In genomic region chr6:24707499-24707898, GRCm38 (mm10) we compare ENCODE assay signal across 28 mouse cellular contexts. TPM values are rescaled to one million over a fixed set of nuclear protein-coding genes. Genes with fewer than 3 reads are reported as not detected.
DNase-seq lines count a peak whose midpoint lies in the region; ATAC-seq and TF ChIP-seq lines count a peak whose summit lies in the region.
"Had no signal": no experiment of that assay in that cellular context is flagged by ENCODE, and none has a peak within 500 bp of the region (broad histone marks: within the 10 kb centered on the region; RNA-seq: fewer than 3 reads in every experiment).

No protein-coding gene starts in this region.

- peak; percentile 59 for DNase-seq in heart, adult 11 months
- no peak for DNase-seq in stomach, postnatal 0 days (ENCODE audit: low spot score)
- no peak for DNase-seq in lung, adult 2 months
- no peak for DNase-seq in natural killer cell, adult 2 months (ENCODE audit: low spot score in 2 of 2)
- DNase-seq in heart, adult 9 months (ENCODE audit: low spot score in 2 of 2) = no peak
- DNase-seq: adrenal gland, adult 8-10 months; adrenal gland, postnatal 14 days; adrenal gland, postnatal 36 days; B cell, adult 2 months; cerebellum, adult 11-12 months; cerebellum, adult 2 months; cerebellum, adult 9-10 months; cerebellum, postnatal 10 days; cerebellum, postnatal 25 days had no signal

- no peaks in the 10 kb centered on the region for H3K27me3 ChIP-seq in heart, embryonic 11.5 days (ENCODE audit: control insufficient read depth, insufficient read depth, low read length)
- H3K27me3 ChIP-seq in intestine, embryonic 16.5 days (replicated peaks; ENCODE audit: control insufficient read depth, insufficient read depth, low read length) = no peaks in the 10 kb centered on the region
- no peaks in the 10 kb centered on the region for H3K27me3 ChIP-seq in small intestine, adult 2 months (ENCODE audit: control insufficient read depth, insufficient read depth, low read length)
- H3K27me3 ChIP-seq in stomach, postnatal 0 days (ENCODE audit: control insufficient read depth, insufficient read depth, low read length) = no peaks in the 10 kb centered on the region
- H3K27me3 ChIP-seq: CH12.LX; embryonic facial prominence, embryonic 12.5 days; forebrain, embryonic 13.5 days had no signal

- TF ChIP-seq POLR2A in small intestine, adult 2 months (IDR thresholded peaks at IDR 0.05; ENCODE audit: low read depth, low read length) = no peak
- no peak for TF ChIP-seq POLR2A in lung, adult 2 months (IDR thresholded peaks at IDR 0.05; ENCODE audit: borderline replicate concordance, extremely low read depth, low read depth, low read length)

- no peak overlapping the region for H3K4me2 ChIP-seq in heart, embryonic 11.5 days
- no peak overlapping the region for H3K4me2 ChIP-seq in intestine, embryonic 16.5 days (ENCODE audit: low read depth, low read length)
- no peak overlapping the region for H3K4me2 ChIP-seq in stomach, postnatal 0 days (replicated peaks; ENCODE audit: low read depth)
- H3K4me2 ChIP-seq: embryonic facial prominence, embryonic 12.5 days; forebrain, embryonic 13.5 days had no signal

- no peak overlapping the region for H3K4me3 ChIP-seq in heart, embryonic 11.5 days (ENCODE audit: low read depth, low read length)
- no peak overlapping the region for H3K4me3 ChIP-seq in intestine, embryonic 16.5 days (ENCODE audit: low read length)
- no peak overlapping the region for H3K4me3 ChIP-seq in small intestine, adult 2 months (ENCODE audit: low read depth, low read length)
- H3K4me3 ChIP-seq in stomach, postnatal 0 days (ENCODE audit: low read depth, low read length) = no peak overlapping the region
- H3K4me3 ChIP-seq in lung, adult 2 months (replicated peaks; ENCODE audit: extremely low read depth, low read depth, low read length) = no peak overlapping the region
- H3K4me3 ChIP-seq: embryonic facial prominence, embryonic 10.5 days; embryonic facial prominence, embryonic 12.5 days; forebrain, embryonic 13.5 days had no signal

- no peak for TF ChIP-seq EP300 in stomach, postnatal 0 days (optimal IDR thresholded peaks at IDR 0.05)

- no peaks in the 10 kb centered on the region for H3K9me3 ChIP-seq in heart, embryonic 11.5 days (replicated peaks; ENCODE audit: control insufficient read depth, low read length)
- H3K9me3 ChIP-seq in intestine, embryonic 16.5 days (ENCODE audit: control insufficient read depth, low read length) = no peaks in the 10 kb centered on the region
- no peaks in the 10 kb centered on the region for H3K9me3 ChIP-seq in stomach, postnatal 0 days (ENCODE audit: control insufficient read depth, low read length)
- H3K9me3 ChIP-seq: embryonic facial prominence, embryonic 10.5 days; embryonic facial prominence, embryonic 12.5 days; forebrain, embryonic 13.5 days; G1E had no signal

- no peak overlapping the region for H3K9ac ChIP-seq in heart, embryonic 11.5 days (ENCODE audit: low read depth, low read length)
- no peak overlapping the region for H3K9ac ChIP-seq in intestine, embryonic 16.5 days (ENCODE audit: low read depth, low read length)
- no peak overlapping the region for H3K9ac ChIP-seq in stomach, postnatal 0 days (ENCODE audit: low read length)
- H3K9ac ChIP-seq: embryonic facial prominence, embryonic 12.5 days; forebrain, embryonic 13.5 days had no signal

- WGBS in heart, embryonic 11.5 days (ENCODE audit: insufficient replicate concordance) = 66% methylated on average over 2 of the region's 2 CpGs
- WGBS in intestine, embryonic 16.5 days = 61% methylated on average over 2 of the region's 2 CpGs
- 25% methylated on average over 2 of the region's 2 CpGs for WGBS in small intestine, adult 2 months
- WGBS in stomach, postnatal 0 days = 65% methylated on average over 2 of the region's 2 CpGs
- 62% methylated on average over 2 of the region's 2 CpGs for WGBS in lung, adult 2 months

- no peak for TF ChIP-seq CTCF in small intestine, adult 2 months (IDR thresholded peaks at IDR 0.05; ENCODE audit: extremely low read depth, insufficient read length, insufficient replicate concordance, low read depth, low read length)
- no peak for TF ChIP-seq CTCF in stomach, postnatal 0 days (IDR thresholded peaks at IDR 0.05; ENCODE audit: low read depth)
- no peak for TF ChIP-seq CTCF in lung, adult 2 months (IDR thresholded peaks at IDR 0.05; ENCODE audit: insufficient read depth, low read length)

- H3K36me3 ChIP-seq in heart, embryonic 11.5 days (ENCODE audit: control insufficient read depth, insufficient read depth, low read length) = no peaks in the 10 kb centered on the region
- no peaks in the 10 kb centered on the region for H3K36me3 ChIP-seq in intestine, embryonic 16.5 days (ENCODE audit: control insufficient read depth, insufficient read depth, low read length)
- H3K36me3 ChIP-seq in small intestine, adult 2 months (ENCODE audit: control insufficient read depth, insufficient read depth, low read length) = no peaks in the 10 kb centered on the region
- no peaks in the 10 kb centered on the region for H3K36me3 ChIP-seq in stomach, postnatal 0 days (ENCODE audit: control insufficient read depth, insufficient read depth, low read length)
- H3K36me3 ChIP-seq: embryonic facial prominence, embryonic 10.5 days; embryonic facial prominence, embryonic 12.5 days; G1E had no signal

- H3K4me1 ChIP-seq in heart, embryonic 11.5 days (ENCODE audit: control insufficient read depth, insufficient read depth, low read length) = no peaks in the 10 kb centered on the region
- no peaks in the 10 kb centered on the region for H3K4me1 ChIP-seq in intestine, embryonic 16.5 days (ENCODE audit: control insufficient read depth, insufficient read depth, low read length)
- H3K4me1 ChIP-seq in small intestine, adult 2 months (ENCODE audit: control insufficient read depth, insufficient read depth, insufficient read length, low read length) = peaks cover 18% of the 10 kb centered on the region; the same call in 1 of the 2 replicates
- no peaks in the 10 kb centered on the region for H3K4me1 ChIP-seq in stomach, postnatal 0 days (replicated peaks; ENCODE audit: control insufficient read depth, insufficient read depth)
- no peaks in the 10 kb centered on the region for H3K4me1 ChIP-seq in lung, adult 2 months (ENCODE audit: control insufficient read depth, insufficient read depth, low read length)
- H3K4me1 ChIP-seq: embryonic facial prominence, embryonic 10.5 days; embryonic facial prominence, embryonic 12.5 days; forebrain, embryonic 13.5 days had no signal

- H3K27ac ChIP-seq in heart, embryonic 11.5 days (ENCODE audit: low read depth, low read length) = no peak overlapping the region
- peak overlapping the region; percentile 38; the same call in 1 of the 2 replicates for H3K27ac ChIP-seq in intestine, embryonic 16.5 days (ENCODE audit: low read length)
- H3K27ac ChIP-seq in small intestine, adult 2 months (ENCODE audit: insufficient read depth, low read depth, low read length) = peak overlapping the region; percentile 91
- H3K27ac ChIP-seq in stomach, postnatal 0 days (replicated peaks) = no peak overlapping the region
- H3K27ac ChIP-seq: embryonic facial prominence, embryonic 10.5 days; embryonic facial prominence, embryonic 12.5 days; forebrain, embryonic 13.5 days had no signal

- ATAC-seq in heart, embryonic 11.5 days (replicated peaks; ENCODE audit: insufficient number of reproducible peaks, low FRiP score, low TSS enrichment) = no peak
- ATAC-seq in intestine, embryonic 16.5 days = peak; percentile 72
- 0 out of 2 replicates have a peak, but pooled peaks have one; percentile 28 for ATAC-seq in stomach, postnatal 0 days (ENCODE audit: low FRiP score, low TSS enrichment)
- ATAC-seq: activated CD4-positive, CD25-positive, alpha-beta regulatory T cell, adult 4 months; CD4-positive, CD25-positive, alpha-beta regulatory T cell, adult 4 months; forebrain, embryonic 13.5 days; Patski had no signal

RNA-seq across cellular contexts. Expression of gene Hyal6, which starts 25.5 kb away (rescaled TPM):
- not detected in 2 replicates for polyA plus RNA-seq in heart, embryonic 11.5 days (2014; fragmentation: Nextera tagmentation; extraction: Ambion mirVana)
- polyA plus RNA-seq in intestine, embryonic 16.5 days (2015; fragmentation: Nextera tagmentation; extraction: Ambion mirVana) = not detected in 2 replicates
- not detected in 2 replicates for polyA plus RNA-seq in small intestine, adult 2 months (2012; rRNA removed)
- polyA plus RNA-seq in stomach, postnatal 0 days (2015; fragmentation: Nextera tagmentation; extraction: Ambion mirVana) = not detected in 2 replicates
- polyA plus RNA-seq in lung, adult 2 months (2012; rRNA removed) = not detected in 2 replicates
- polyA plus RNA-seq: activated CD4-positive, CD25-positive, alpha-beta regulatory T cell, adult 4 months; CD4-positive, CD25-positive, alpha-beta regulatory T cell, adult 4 months; cerebellum, adult 2 months; cortical plate, adult 2 months; embryonic facial prominence, embryonic 10.5 days; embryonic facial prominence, embryonic 12.5 days; embryonic facial prominence, embryonic 14.5 days; forebrain, embryonic 11.5 days; forebrain, embryonic 13.5 days; G1E; Patski had no signal

RNA-seq across cellular contexts. Expression of gene Hyal4, which starts 40.6 kb away (rescaled TPM):
- polyA plus RNA-seq in heart, embryonic 11.5 days (2014; fragmentation: Nextera tagmentation; extraction: Ambion mirVana) = not detected in 2 replicates
- polyA plus RNA-seq in intestine, embryonic 16.5 days (2015; fragmentation: Nextera tagmentation; extraction: Ambion mirVana) = not detected in 2 replicates
- polyA plus RNA-seq in small intestine, adult 2 months (2012; rRNA removed) = not detected in 2 replicates
- 0.99 and 1.0 TPM in 2 replicates for polyA plus RNA-seq in stomach, postnatal 0 days (2015; fragmentation: Nextera tagmentation; extraction: Ambion mirVana)
- polyA plus RNA-seq in lung, adult 2 months (2012; rRNA removed) = not detected in 2 replicates
- polyA plus RNA-seq: activated CD4-positive, CD25-positive, alpha-beta regulatory T cell, adult 4 months; cerebellum, adult 2 months; cortical plate, adult 2 months; embryonic facial prominence, embryonic 10.5 days; embryonic facial prominence, embryonic 12.5 days; embryonic facial prominence, embryonic 14.5 days; forebrain, embryonic 11.5 days; forebrain, embryonic 13.5 days; G1E; Patski had no signal

RNA-seq across cellular contexts. Expression of gene Wasl, which starts 42.7 kb away (rescaled TPM):
- 37.5 and 47.1 TPM in 2 replicates for polyA plus RNA-seq in heart, embryonic 11.5 days (2014; fragmentation: Nextera tagmentation; extraction: Ambion mirVana)
- polyA plus RNA-seq in intestine, embryonic 16.5 days (2015; fragmentation: Nextera tagmentation; extraction: Ambion mirVana) = 76.6 and 85.0 TPM in 2 replicates
- 75.0 and 198 TPM in 2 replicates for polyA plus RNA-seq in small intestine, adult 2 months (2012; rRNA removed)
- 73.5 and 80.9 TPM in 2 replicates for polyA plus RNA-seq in stomach, postnatal 0 days (2015; fragmentation: Nextera tagmentation; extraction: Ambion mirVana)
- polyA plus RNA-seq in lung, adult 2 months (2012; rRNA removed) = 70.0 and 123 TPM in 2 replicates

Comparison
In these comparisons a context has a peak if more than half of its experiments do, and no peak if none do; other contexts are left out.
1. H3K27ac ChIP-seq: peak in intestine, embryonic 16.5 days (single experiment) and small intestine, adult 2 months (single experiment); none in heart, embryonic 11.5 days (single experiment) and stomach, postnatal 0 days (single experiment).